Mouse (Mus musculus) adrenal gland, postnatal 0 days (tissue): ENCODE measurements around the gene Xndc1. TPM values are rescaled to one million over a fixed set of nuclear protein-coding genes. Genes with fewer than 3 reads are reported as not detected.

Experiments
- polyA plus RNA-seq: library from polyadenylated mRNA; unstranded; fragments of >200 nt; fragmentation: Nextera tagmentation; extraction: Ambion mirVana; gene quantifications from 2 replicates; pipeline ENCODE4 v1.2.1, GENCODE M21; 2015

Xndc1 gene
- 8.7 and 12.5 TPM in 2 replicates for polyA plus RNA-seq

DNA sequence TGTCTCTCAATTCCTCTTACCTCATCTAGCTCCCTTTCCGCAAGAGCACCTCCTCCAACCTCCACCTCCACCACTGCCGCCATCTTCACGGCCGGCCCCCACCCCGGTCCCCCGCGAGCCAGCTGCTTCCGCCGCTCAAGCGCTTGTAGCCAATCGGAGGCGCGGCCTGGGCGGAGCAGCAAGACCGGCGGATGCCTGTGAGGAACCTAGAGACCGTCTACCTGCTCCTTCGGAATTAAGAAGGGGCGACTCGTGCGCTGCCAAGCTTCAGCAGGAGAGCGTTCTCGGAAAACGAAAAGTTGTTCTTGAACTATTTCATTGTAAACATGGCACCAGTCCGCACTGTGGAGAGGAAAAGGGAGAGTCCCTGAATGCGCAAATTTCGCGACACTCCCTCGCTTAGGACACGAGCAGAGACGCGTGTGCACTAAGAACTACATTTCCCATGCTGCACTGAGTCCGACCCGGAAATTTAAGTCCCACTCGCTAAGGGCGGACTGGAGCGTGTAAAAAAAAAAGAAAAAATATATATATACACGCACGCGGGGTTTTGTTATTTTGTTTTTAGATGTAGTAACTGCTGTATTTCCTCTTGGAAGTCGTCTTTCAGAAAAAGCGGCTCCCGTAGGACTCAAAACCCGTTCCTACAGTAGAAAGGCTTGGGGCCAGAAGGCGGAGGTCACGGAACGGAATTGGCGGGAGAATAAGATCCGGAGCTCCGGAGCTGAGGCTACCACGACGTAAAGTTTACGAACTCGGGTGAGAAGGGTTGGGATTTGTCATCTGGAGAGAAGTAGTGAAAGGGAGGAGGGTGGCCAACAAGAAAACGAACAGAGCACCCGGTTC, at the start of gene Xndc1, which contains the start of the genes Rnf121 and Xntrpc:
TSS of gene Xndc1 (plus strand) at position 466 of the 846 bp plus-strand sequence.
TSS of gene Rnf121 (minus strand) at position 424 of the 846 bp plus-strand sequence.
TSS of gene Xntrpc (plus strand) at position 668 of the 846 bp plus-strand sequence.

DNA sequence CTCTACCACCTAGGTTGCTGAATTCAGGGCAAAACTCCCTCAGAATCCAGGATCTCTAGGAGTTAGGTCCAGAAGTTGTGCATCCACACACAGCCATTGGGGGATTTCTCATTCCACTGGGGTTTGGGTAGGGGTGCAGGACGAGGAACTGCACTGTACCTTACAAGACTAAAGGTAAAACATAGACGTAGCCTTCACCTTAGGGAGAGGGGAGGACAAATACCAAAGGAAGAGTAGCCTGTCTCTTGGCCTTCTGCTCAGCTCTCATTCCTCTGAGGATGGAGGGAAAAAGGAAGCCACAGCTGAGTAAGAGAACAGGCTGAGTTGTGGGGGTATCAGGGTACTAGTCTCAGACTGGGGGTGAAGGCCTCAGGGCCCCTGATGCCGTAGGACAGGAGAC, 46.7 kb upstream of the Xndc1 start, which contains the start of gene Il18bp:
TSS of gene Il18bp (minus strand) at position 101 of the 400 bp plus-strand sequence.

DNA sequence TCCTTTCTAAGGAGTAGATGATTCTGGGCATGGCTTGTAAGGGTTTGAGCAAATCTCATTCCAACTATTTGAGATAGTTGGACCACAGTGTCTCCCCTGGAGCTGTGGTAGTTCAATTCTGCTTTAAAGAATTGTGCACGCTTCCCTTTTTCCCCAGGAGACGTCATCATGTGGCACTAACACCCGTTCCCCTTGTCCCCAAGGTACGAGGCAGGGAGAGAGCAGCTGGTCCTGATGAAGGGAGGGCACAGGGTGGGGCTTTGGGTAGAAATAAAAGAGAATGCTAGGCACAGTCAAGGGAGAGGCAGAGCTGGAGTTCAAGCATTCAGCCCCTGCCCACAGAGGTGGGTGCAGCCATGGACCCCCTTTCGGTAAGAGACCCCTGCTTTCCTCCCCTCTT, 17.5 kb downstream of the Xndc1 start, which contains the start of gene Trpc2:
TSS of gene Trpc2 (plus strand) at position 301 of the 400 bp plus-strand sequence.

DNA sequence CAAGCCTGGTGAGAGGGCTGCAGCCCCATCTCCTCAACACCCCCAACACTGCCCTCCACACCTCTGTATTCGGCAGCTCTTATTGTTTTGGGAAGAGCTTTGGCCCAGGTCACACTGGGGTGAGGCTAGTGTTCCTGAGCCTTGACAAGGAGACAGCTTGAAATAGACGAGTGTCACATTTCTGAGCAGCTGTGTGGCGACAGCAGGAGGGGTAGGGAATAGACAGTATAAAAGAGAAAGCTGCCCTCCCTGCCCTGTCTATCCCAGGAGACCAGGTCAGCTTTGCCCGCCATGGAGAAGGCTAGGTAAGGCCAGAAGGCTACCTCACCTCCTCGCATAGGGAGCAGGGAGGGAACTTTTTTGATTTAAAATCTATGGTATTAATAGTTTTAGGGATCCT, 36.2 kb downstream of the Xndc1 start, which contains the start of gene Art1:
TSS of gene Art1 (plus strand) at position 257 of the 400 bp plus-strand sequence.

DNA sequence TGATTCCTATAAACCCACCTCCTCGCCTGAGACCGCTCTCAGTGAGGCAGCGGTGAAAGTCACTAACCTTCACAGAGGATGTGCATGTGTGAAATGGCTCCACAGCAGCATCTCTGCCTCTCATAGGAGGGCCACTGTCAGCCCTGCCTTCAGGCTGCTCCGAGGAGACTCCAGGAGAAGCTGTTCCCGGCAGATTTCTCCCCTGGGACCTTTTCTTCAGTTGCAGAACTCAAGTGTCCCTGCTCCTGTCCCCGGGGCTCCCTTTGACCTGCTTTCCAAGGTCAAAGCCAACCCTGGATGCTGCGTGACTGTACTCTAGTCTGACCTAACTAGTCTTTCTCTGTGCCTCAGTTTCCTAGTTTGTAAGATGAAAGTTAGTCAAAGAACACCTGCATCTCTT, 43.9 kb downstream of the Xndc1 start, which contains the start of gene Art5:
TSS of gene Art5 (minus strand) at position 319 of the 400 bp plus-strand sequence.

DNA sequence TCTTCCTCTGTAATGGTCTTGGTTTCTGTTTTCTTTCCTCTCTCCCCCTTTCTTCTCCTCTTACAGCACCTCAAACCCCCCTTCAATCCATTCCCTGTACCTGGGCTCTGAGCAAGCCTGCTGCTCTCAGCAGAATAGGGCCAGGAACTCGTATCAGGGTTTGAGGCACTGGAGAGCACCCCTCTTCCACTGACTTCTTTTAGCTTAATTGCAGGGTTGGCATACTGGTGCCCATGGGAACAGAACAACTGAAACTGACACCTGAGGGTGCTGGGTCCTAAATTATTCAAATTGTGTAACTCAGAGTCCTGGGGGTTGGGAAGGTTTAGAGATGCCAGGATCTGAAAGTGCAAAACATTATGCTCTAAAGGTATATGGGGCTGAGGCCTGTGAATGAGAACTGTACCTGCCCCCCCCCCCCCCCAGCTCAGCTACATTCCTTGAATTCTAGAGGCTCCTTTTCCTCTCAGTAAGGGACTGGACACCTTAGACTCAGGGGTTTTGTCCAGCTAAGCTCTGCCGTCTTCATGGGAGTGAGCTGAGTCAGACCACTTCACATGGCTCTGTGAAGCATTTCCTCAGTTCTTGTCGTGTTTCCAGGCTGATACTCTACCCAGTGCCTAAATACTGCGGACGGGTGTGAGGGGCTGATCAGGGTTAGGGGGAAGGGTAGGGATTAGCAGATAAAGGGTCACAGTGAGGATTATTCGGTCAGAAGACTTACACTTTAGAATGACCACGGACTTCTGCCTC, 51.4 kb downstream of the Xndc1 start, which contains the start of gene Chrna10:
TSS of gene Chrna10 (minus strand) at position 250 of the 753 bp plus-strand sequence.

Other genes with a start within 250 kb of the Xndc1 start
- 37.8 and 71.4 TPM in 2 replicates for gene Phox2a, start 247.2 kb upstream of the Xndc1 start, polyA plus RNA-seq
- gene Inppl1, start 227.3 kb upstream of the Xndc1 start, polyA plus RNA-seq, result 20.2 and 33.4 TPM in 2 replicates
- gene Folr2, start 208.3 kb upstream of the Xndc1 start, polyA plus RNA-seq, result 9.9 and 11.1 TPM in 2 replicates
- 30.2 and 36.9 TPM in 2 replicates for gene Anapc15, start 201.8 kb upstream of the Xndc1 start, polyA plus RNA-seq
- gene Folr1, start 194.7 kb upstream of the Xndc1 start, polyA plus RNA-seq, result 8.2 and 12.2 TPM in 2 replicates
- 118 and 135 TPM in 2 replicates for gene Lamtor1, start 159.6 kb upstream of the Xndc1 start, polyA plus RNA-seq
- 0.08 TPM in 1 of 2 replicates, not detected in the other for gene Tomt, start 159.2 kb upstream of the Xndc1 start, polyA plus RNA-seq
- 14.3 and 19.7 TPM in 2 replicates for gene Lrrc51, start 131.6 kb upstream of the Xndc1 start, polyA plus RNA-seq
- 30.6 and 40.0 TPM in 2 replicates for gene Numa1, start 131.4 kb upstream of the Xndc1 start, polyA plus RNA-seq
- gene Il18bp, start 46.8 kb upstream of the Xndc1 start, polyA plus RNA-seq, result 7.5 and 13.6 TPM in 2 replicates
- gene Rnf121, start within 50 bp of the Xndc1 start, polyA plus RNA-seq, result 14.0 and 15.6 TPM in 2 replicates
- 0.35 TPM in 2 replicates for gene Xntrpc, start 202 bp downstream of the Xndc1 start, polyA plus RNA-seq
- not detected in 2 replicates for gene Trpc2, start 17.6 kb downstream of the Xndc1 start, polyA plus RNA-seq
- 2.0 and 2.4 TPM in 2 replicates for gene Art1, start 36.2 kb downstream of the Xndc1 start, polyA plus RNA-seq
- gene Art5, start 44.0 kb downstream of the Xndc1 start, polyA plus RNA-seq, result 1.1 and 1.7 TPM in 2 replicates
- gene Chrna10, start 51.3 kb downstream of the Xndc1 start, polyA plus RNA-seq, result 0.29 TPM in 1 of 2 replicates, not detected in the other
- 10.6 and 14.8 TPM in 2 replicates for gene Nup98, start 144.7 kb downstream of the Xndc1 start, polyA plus RNA-seq
- gene Pgap2, start 144.7 kb downstream of the Xndc1 start, polyA plus RNA-seq, result 79.7 and 172 TPM in 2 replicates
- 42.5 and 58.3 TPM in 2 replicates for gene Rhog, start 190.5 kb downstream of the Xndc1 start, polyA plus RNA-seq
- 20.1 and 31.1 TPM in 2 replicates for gene Stim1, start 202.3 kb downstream of the Xndc1 start, polyA plus RNA-seq